Mouse (Mus musculus): ENCODE data around the gene Sval2. TPM values are rescaled to one million over a fixed set of nuclear protein-coding genes. Genes with fewer than 3 reads are reported as not detected.

Gene Sval2
- polyA plus RNA-seq (2014; fragmentation: Illumina TruSeq; extraction: RNeasy Lipid Tissue Mini Kit (QIAGEN cat#74804); ENCODE audit: low read depth, low replicate concordance): not detected

GRCm38 (mm10) chr6:41852689-41853088 is at the start of gene Sval2:
Gene Sval2 (plus strand): TSS chr6:41852989.

GRCm38 (mm10) chr6:41847235-41847634 is 5.6 kb upstream of the Sval2 start, which contains the start of gene Pip:
Gene Pip (plus strand): TSS chr6:41847535.

Other genes starting within 250 kb of the Sval2 start
- gene Ephb6, start 247.5 kb upstream of the Sval2 start, polyA plus RNA-seq (2014; fragmentation: Illumina TruSeq; extraction: RNeasy Lipid Tissue Mini Kit (QIAGEN cat#74804); ENCODE audit: low read depth, low replicate concordance): 29.8 TPM
- 27.6 TPM for gene Trpv6, start 216.6 kb upstream of the Sval2 start, polyA plus RNA-seq (2014; fragmentation: Illumina TruSeq; extraction: RNeasy Lipid Tissue Mini Kit (QIAGEN cat#74804); ENCODE audit: low read depth, low replicate concordance)
- gene Trpv5, start 172.2 kb upstream of the Sval2 start, polyA plus RNA-seq (2014; fragmentation: Illumina TruSeq; extraction: RNeasy Lipid Tissue Mini Kit (QIAGEN cat#74804); ENCODE audit: low read depth, low replicate concordance): not detected
- 11.7 TPM for gene Llcfc1, start 168.6 kb upstream of the Sval2 start, polyA plus RNA-seq (2014; fragmentation: Illumina TruSeq; extraction: RNeasy Lipid Tissue Mini Kit (QIAGEN cat#74804); ENCODE audit: low read depth, low replicate concordance)
- not detected for gene Kel, start 148.7 kb upstream of the Sval2 start, polyA plus RNA-seq (2014; fragmentation: Illumina TruSeq; extraction: RNeasy Lipid Tissue Mini Kit (QIAGEN cat#74804); ENCODE audit: low read depth, low replicate concordance)
- not detected for gene Olfr459, start 77.8 kb upstream of the Sval2 start, polyA plus RNA-seq (2014; fragmentation: Illumina TruSeq; extraction: RNeasy Lipid Tissue Mini Kit (QIAGEN cat#74804); ENCODE audit: low read depth, low replicate concordance)
- gene Pip, start 5.5 kb upstream of the Sval2 start, polyA plus RNA-seq (2014; fragmentation: Illumina TruSeq; extraction: RNeasy Lipid Tissue Mini Kit (QIAGEN cat#74804); ENCODE audit: low read depth, low replicate concordance): not detected
- not detected for gene Sval1, start 98.6 kb downstream of the Sval2 start, polyA plus RNA-seq (2014; fragmentation: Illumina TruSeq; extraction: RNeasy Lipid Tissue Mini Kit (QIAGEN cat#74804); ENCODE audit: low read depth, low replicate concordance)
- gene Sval3, start 115.2 kb downstream of the Sval2 start, polyA plus RNA-seq (2014; fragmentation: Illumina TruSeq; extraction: RNeasy Lipid Tissue Mini Kit (QIAGEN cat#74804); ENCODE audit: low read depth, low replicate concordance): not detected
- gene Sva, start 185.4 kb downstream of the Sval2 start, polyA plus RNA-seq (2014; fragmentation: Illumina TruSeq; extraction: RNeasy Lipid Tissue Mini Kit (QIAGEN cat#74804); ENCODE audit: low read depth, low replicate concordance): not detected